In the genomic region with DNA sequence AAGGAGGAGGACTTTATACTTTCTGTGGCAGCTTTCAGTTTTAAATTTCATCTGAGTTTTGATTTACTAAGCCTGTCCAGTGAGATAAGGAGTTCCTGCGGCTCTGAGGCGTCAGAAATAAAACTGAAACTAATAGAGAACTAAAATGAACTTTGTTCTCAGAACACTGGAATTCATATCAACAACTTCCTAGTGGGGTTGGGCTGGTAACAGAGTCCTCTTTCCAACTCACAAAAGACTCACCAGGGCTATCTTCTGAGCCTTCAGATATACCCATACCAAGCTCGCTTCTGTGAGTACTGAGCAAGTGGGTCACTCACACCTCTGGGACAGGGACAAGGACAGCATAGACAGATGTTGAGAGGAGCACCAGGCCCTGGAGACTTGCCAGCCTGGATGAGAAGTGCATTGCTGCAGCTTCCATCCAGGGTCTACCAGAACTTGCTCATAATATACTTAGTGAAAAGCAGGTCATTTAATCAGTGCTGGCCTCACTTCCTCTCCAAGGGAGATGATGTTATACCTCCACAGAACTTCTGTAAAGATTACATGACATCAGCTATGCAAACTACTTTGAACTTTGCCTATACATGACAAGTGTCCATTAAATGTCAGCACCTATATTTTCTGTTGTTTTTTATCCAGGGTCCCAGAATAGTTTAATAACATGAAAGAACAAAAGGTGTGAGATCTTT, we compare ENCODE assay signal across 9 mouse cellular contexts. TPM values are rescaled to one million over a fixed set of nuclear protein-coding genes. Genes with fewer than 3 reads are reported as not detected.
A peak's percentile ranks its signal among the peaks of the same experiment; 100 is the strongest.
DNase-seq lines count a peak whose midpoint lies in the region; ATAC-seq and TF ChIP-seq lines count a peak whose summit lies in the region.
"Had no signal": no experiment of that assay in that cellular context is flagged by ENCODE, and none has a peak within 500 bp of the region (broad histone marks: within the 10 kb centered on the region; RNA-seq: fewer than 3 reads in every experiment).

No protein-coding gene starts in this region.

- peaks cover 7% of the 10 kb centered on the region for H3K4me1 ChIP-seq in liver, postnatal 0 days (ENCODE audit: insufficient read depth)
- H3K4me1 ChIP-seq in liver, embryonic 11.5 days (replicated peaks; ENCODE audit: control insufficient read depth, insufficient read depth, low read length): no peaks in the 10 kb centered on the region
- H3K4me1 ChIP-seq in hindbrain, embryonic 10.5 days (replicated peaks): no peaks in the 10 kb centered on the region
- H3K4me1 ChIP-seq: embryonic facial prominence, embryonic 15.5 days had no signal

- peak overlapping the region; percentile 31 for H3K4me2 ChIP-seq in liver, postnatal 0 days (ENCODE audit: low read depth, low read length)
- H3K4me2 ChIP-seq in liver, embryonic 11.5 days: no peak overlapping the region
- H3K4me2 ChIP-seq: embryonic facial prominence, embryonic 15.5 days had no signal

- no peaks in the 10 kb centered on the region for H3K36me3 ChIP-seq in liver, postnatal 0 days (replicated peaks; ENCODE audit: insufficient read depth, low read length)
- no peaks in the 10 kb centered on the region for H3K36me3 ChIP-seq in liver, embryonic 11.5 days (ENCODE audit: control insufficient read depth, insufficient read depth, low read length)
- H3K36me3 ChIP-seq in hindbrain, embryonic 10.5 days: no peaks in the 10 kb centered on the region
- H3K36me3 ChIP-seq: embryonic facial prominence, embryonic 15.5 days had no signal

- H3K9me3 ChIP-seq in liver, postnatal 0 days (ENCODE audit: low read length): no peaks in the 10 kb centered on the region
- no peaks in the 10 kb centered on the region for H3K9me3 ChIP-seq in liver, embryonic 11.5 days (ENCODE audit: control insufficient read depth, low read length)
- no peaks in the 10 kb centered on the region for H3K9me3 ChIP-seq in hindbrain, embryonic 10.5 days
- H3K9me3 ChIP-seq: embryonic facial prominence, embryonic 15.5 days had no signal

- no peak for DNase-seq in liver, postnatal 0 days
- DNase-seq in liver, embryonic 11.5 days (ENCODE audit: low spot score): no peak
- DNase-seq in adrenal gland, postnatal 10 days: peak; percentile 67
- peak; percentile 48 for DNase-seq in skeletal muscle tissue, adult 2 months (ENCODE audit: low read depth, low spot score)
- DNase-seq in urinary bladder, postnatal 4 days (ENCODE audit: low spot score in 2 of 2): no peak
- DNase-seq in layer of hippocampus, postnatal 14 days (ENCODE audit: low spot score in 2 of 2): no peak
- DNase-seq in hindbrain, embryonic 10.5 days (ENCODE audit: low spot score): no peak

- TF ChIP-seq CTCF in liver, postnatal 0 days (IDR thresholded peaks at IDR 0.05; ENCODE audit: low read depth): no peak

- no peak overlapping the region for H3K4me3 ChIP-seq in liver, postnatal 0 days (ENCODE audit: low read depth, low read length)
- no peak overlapping the region for H3K4me3 ChIP-seq in liver, embryonic 11.5 days (ENCODE audit: low read depth, low read length)
- no peak overlapping the region for H3K4me3 ChIP-seq in hindbrain, embryonic 10.5 days
- H3K4me3 ChIP-seq: embryonic facial prominence, embryonic 15.5 days had no signal

- peak overlapping the region; percentile 30; the same call in 1 of the 2 replicates for H3K9ac ChIP-seq in liver, postnatal 0 days (replicated peaks)
- H3K9ac ChIP-seq in liver, embryonic 11.5 days (ENCODE audit: low read depth, low read length): no peak overlapping the region
- H3K9ac ChIP-seq: embryonic facial prominence, embryonic 15.5 days had no signal

- no peak for TF ChIP-seq EP300 in liver, postnatal 0 days (IDR thresholded peaks at IDR 0.05; ENCODE audit: low read depth)

- WGBS in liver, postnatal 0 days (ENCODE audit: insufficient replicate concordance): 25% methylated on average over 3 of the region's 3 CpGs
- WGBS in liver, embryonic 11.5 days: 51% methylated on average over 3 of the region's 3 CpGs
- 89% methylated on average over 3 of the region's 3 CpGs for WGBS in hindbrain, embryonic 10.5 days

- H3K27ac ChIP-seq in liver, postnatal 0 days (ENCODE audit: low read depth): peak overlapping the region; percentile 86
- H3K27ac ChIP-seq in liver, embryonic 11.5 days (ENCODE audit: low read depth, low read length): no peak overlapping the region
- no peak overlapping the region for H3K27ac ChIP-seq in hindbrain, embryonic 10.5 days
- H3K27ac ChIP-seq: embryonic facial prominence, embryonic 15.5 days had no signal

- ATAC-seq in liver, postnatal 0 days: peak; percentile 79
- no peak for ATAC-seq in liver, embryonic 11.5 days (replicated peaks; ENCODE audit: low FRiP score)
- ATAC-seq in inflammation-experienced regulatory T-cells, adult 6 months: peak; percentile 80

- H3K27me3 ChIP-seq in liver, postnatal 0 days (ENCODE audit: insufficient read depth, low read length): no peaks in the 10 kb centered on the region
- H3K27me3 ChIP-seq in liver, embryonic 11.5 days (replicated peaks; ENCODE audit: control insufficient read depth, insufficient read depth, low read length): no peaks in the 10 kb centered on the region
- no peaks in the 10 kb centered on the region for H3K27me3 ChIP-seq in hindbrain, embryonic 10.5 days (ENCODE audit: insufficient read depth, poor library complexity, severe bottlenecking)
- H3K27me3 ChIP-seq: embryonic facial prominence, embryonic 15.5 days had no signal

RNA-seq across cellular contexts. Expression of a gene that starts 7.6 kb away (rescaled TPM):
- 5.8 and 7.0 TPM in 2 replicates for polyA plus RNA-seq in liver, postnatal 0 days (2015; fragmentation: Nextera tagmentation; extraction: Ambion mirVana)
- polyA plus RNA-seq in liver, embryonic 11.5 days (2014; fragmentation: Nextera tagmentation; extraction: Ambion mirVana): 0.12 and 0.16 TPM in 2 replicates
- 100 to 1,000 TPM in 1 of 2 experiments, 10 to 100 TPM in 1; 55.9 to 125 TPM for total RNA-seq in adrenal gland, postnatal 10 days (2021)
- polyA plus RNA-seq in inflammation-experienced regulatory T-cells, adult 6 months (2017; shearing (Covaris generic)): 10 to 100 TPM; 15.8 to 38.5 (median 37.1) TPM
- total RNA-seq in layer of hippocampus, postnatal 14 days (2021): 1 to 10 TPM; 1.1 to 2.1 TPM
- 0.22 and 0.31 TPM in 2 replicates for polyA plus RNA-seq in hindbrain, embryonic 10.5 days (2016; fragmentation: Nextera tagmentation; extraction: Ambion mirVana)

Comparison
In these comparisons a context has a peak if more than half of its experiments do, and no peak if none do; other contexts are left out.
1. DNase-seq: peak in adrenal gland, postnatal 10 days (single experiment) and skeletal muscle tissue, adult 2 months (single experiment); none in liver, postnatal 0 days (single experiment), liver, embryonic 11.5 days (single experiment), urinary bladder, postnatal 4 days (0 of 2), layer of hippocampus, postnatal 14 days (0 of 2) and hindbrain, embryonic 10.5 days (single experiment).